Mouse (Mus musculus): ENCODE data around the gene Bola3. TPM values are rescaled to one million over a fixed set of nuclear protein-coding genes. Genes with fewer than 3 reads are reported as not detected.

Gene Bola3
- polyA plus RNA-seq, 1 experiment from 2014 or later = 120 TPM

DNA sequence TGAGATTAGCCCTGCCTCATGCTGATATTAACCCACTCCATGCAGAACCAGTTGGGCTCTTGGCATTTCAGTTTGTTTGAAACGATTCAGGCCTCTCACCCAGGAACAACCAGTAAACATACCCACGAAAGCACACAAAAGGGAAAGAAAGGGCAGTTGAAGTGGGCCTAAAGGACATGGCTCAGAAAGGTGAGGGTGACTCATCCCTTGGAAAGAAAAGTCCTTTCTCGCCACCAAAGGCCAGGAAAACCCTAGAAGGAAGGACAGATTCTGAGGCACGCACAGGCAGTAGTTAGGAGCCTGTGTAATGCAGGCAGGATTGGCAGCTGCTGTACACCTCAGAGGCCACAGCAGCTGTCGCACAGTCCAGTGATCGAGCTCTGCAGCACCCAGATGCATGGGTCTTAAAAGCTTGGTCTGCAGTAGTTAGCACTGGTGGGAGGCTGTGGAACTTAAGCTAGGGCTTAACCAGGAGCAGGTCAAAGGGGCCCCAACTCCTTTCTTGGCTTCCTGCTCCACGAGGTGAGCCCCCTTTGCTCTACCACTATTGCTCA is 56.6 kb downstream of the Bola3 start:
- ATAC-seq = peak; percentile 29
- H3K27ac ChIP-seq (ENCODE audit: low read length) = 0 out of 2 replicates have a peak overlapping the region, but pooled peaks have one; percentile 27
- 70% methylated on average over 7 of the region's 7 CpGs for WGBS

DNA sequence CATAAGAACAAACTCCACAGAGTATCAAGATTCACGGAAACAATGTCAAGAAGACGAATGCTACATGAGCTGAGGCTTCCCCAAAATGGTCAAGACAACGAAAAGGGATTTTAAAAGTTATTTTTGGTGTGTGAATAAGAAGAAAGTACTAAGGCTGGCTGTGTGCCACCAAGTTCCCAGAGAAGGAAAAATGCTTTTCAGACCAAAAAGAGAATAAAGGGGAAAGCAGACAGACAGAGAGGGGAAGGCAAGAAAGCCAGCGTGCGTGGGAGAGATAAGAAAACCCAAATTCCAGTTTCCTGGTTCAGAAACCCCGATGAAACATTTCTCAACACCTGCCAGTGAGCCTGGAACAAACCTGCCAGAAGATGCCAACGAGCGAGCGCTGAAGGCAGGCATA is 59.6 kb downstream of the Bola3 start:
- ATAC-seq (no peak), DNase-seq (ENCODE audit: low spot score) (no peak)
- H3K4me2 ChIP-seq (replicated peaks; ENCODE audit: low read depth, low read length) = no peak overlapping the region
- H3K4me1 ChIP-seq (ENCODE audit: insufficient read depth, low read depth, low read length) = peaks cover 23% of the 10 kb centered on the region; the same call in 1 of the 2 replicates
- H3K27me3 ChIP-seq (replicated peaks; ENCODE audit: insufficient read depth, low read length) = no peaks in the 10 kb centered on the region
- TF ChIP-seq EP300 (IDR thresholded peaks at IDR 0.05) (no peak), CTCF (IDR thresholded peaks at IDR 0.05) (no peak)
- WGBS = 50% methylated on average over 9 of the region's 9 CpGs
- H3K9me3 ChIP-seq (ENCODE audit: low read length) = no peaks in the 10 kb centered on the region
- H3K36me3 ChIP-seq (ENCODE audit: insufficient read depth, low read length) = peaks cover 6% of the 10 kb centered on the region
- H3K4me3 ChIP-seq (ENCODE audit: low read depth, low read length) = no peak overlapping the region
- H3K27ac ChIP-seq (ENCODE audit: low read length) = 0 out of 2 replicates have a peak overlapping the region, but pooled peaks have one; percentile 4
- no peak overlapping the region for H3K9ac ChIP-seq (replicated peaks; ENCODE audit: low read depth)

More for the DNA sequence above, 56.6 kb downstream of the Bola3 start:
- DNase-seq (ENCODE audit: low spot score) = peak; percentile 56
- TF ChIP-seq EP300 (IDR thresholded peaks at IDR 0.05) (no peak), CTCF (IDR thresholded peaks at IDR 0.05) (no peak)
- H3K4me3 ChIP-seq (ENCODE audit: low read depth, low read length) = no peak overlapping the region
- peaks cover 7% of the 10 kb centered on the region; the same call in 1 of the 2 replicates for H3K4me1 ChIP-seq (ENCODE audit: insufficient read depth, low read depth, low read length)
- H3K9ac ChIP-seq (replicated peaks; ENCODE audit: low read depth) = no peak overlapping the region
- H3K4me2 ChIP-seq (replicated peaks; ENCODE audit: low read depth, low read length) = no peak overlapping the region
- H3K36me3 ChIP-seq (ENCODE audit: insufficient read depth, low read length) = peaks cover 22% of the 10 kb centered on the region
- H3K27me3 ChIP-seq (replicated peaks; ENCODE audit: insufficient read depth, low read length) = no peaks in the 10 kb centered on the region
- no peaks in the 10 kb centered on the region for H3K9me3 ChIP-seq (ENCODE audit: low read length)

Small RNAs within 50 kb of the gene (microRNA-seq; reads per million reads assigned to microRNA genes)
- gene Mir6374 = not detected

Other genes with a start within 250 kb of the Bola3 start
- gene Ccdc142, start 247.5 kb upstream of the Bola3 start, polyA plus RNA-seq (2015; fragmentation: Nextera tagmentation; extraction: Ambion mirVana) = 1.2 and 1.5 TPM in 2 replicates
- gene Gm42688, start 247.5 kb upstream of the Bola3 start, polyA plus RNA-seq (2015; fragmentation: Nextera tagmentation; extraction: Ambion mirVana) = 1.9 TPM in 2 replicates
- gene Mrpl53, start 240.1 kb upstream of the Bola3 start, polyA plus RNA-seq (2015; fragmentation: Nextera tagmentation; extraction: Ambion mirVana) = 127 and 128 TPM in 2 replicates
- 21.6 and 23.5 TPM in 2 replicates for gene Mogs, start 233.7 kb upstream of the Bola3 start, polyA plus RNA-seq (2015; fragmentation: Nextera tagmentation; extraction: Ambion mirVana)
- 57.9 and 62.4 TPM in 2 replicates for gene Wbp1, start 227.6 kb upstream of the Bola3 start, polyA plus RNA-seq (2015; fragmentation: Nextera tagmentation; extraction: Ambion mirVana)
- gene Ino80b, start 223.7 kb upstream of the Bola3 start, polyA plus RNA-seq (2015; fragmentation: Nextera tagmentation; extraction: Ambion mirVana) = 14.5 and 18.1 TPM in 2 replicates
- 51.2 and 63.8 TPM in 2 replicates for gene Rtkn, start 213.7 kb upstream of the Bola3 start, polyA plus RNA-seq (2015; fragmentation: Nextera tagmentation; extraction: Ambion mirVana)
- 3.1 and 3.3 TPM in 2 replicates for gene Wdr54, start 192.8 kb upstream of the Bola3 start, polyA plus RNA-seq (2015; fragmentation: Nextera tagmentation; extraction: Ambion mirVana)
- 6.1 and 9.8 TPM in 2 replicates for gene 1700003E16Rik, start 192.7 kb upstream of the Bola3 start, polyA plus RNA-seq (2015; fragmentation: Nextera tagmentation; extraction: Ambion mirVana)
- gene Dctn1, start 183.2 kb upstream of the Bola3 start, polyA plus RNA-seq (2015; fragmentation: Nextera tagmentation; extraction: Ambion mirVana) = 55.3 and 63.7 TPM in 2 replicates
- gene Slc4a5, start 129.3 kb upstream of the Bola3 start, polyA plus RNA-seq (2015; fragmentation: Nextera tagmentation; extraction: Ambion mirVana) = 5.0 and 5.3 TPM in 2 replicates
- 6.3 and 7.8 TPM in 2 replicates for gene Mthfd2, start 23.2 kb upstream of the Bola3 start, polyA plus RNA-seq (2015; fragmentation: Nextera tagmentation; extraction: Ambion mirVana)
- 41.3 and 47.6 TPM in 2 replicates for gene Mob1a, start 23.1 kb upstream of the Bola3 start, polyA plus RNA-seq (2015; fragmentation: Nextera tagmentation; extraction: Ambion mirVana)
- gene Tet3, start 109.9 kb downstream of the Bola3 start, polyA plus RNA-seq (2015; fragmentation: Nextera tagmentation; extraction: Ambion mirVana) = 30.0 and 30.5 TPM in 2 replicates
- 71.8 and 75.3 TPM in 2 replicates for gene Dguok, start 157.8 kb downstream of the Bola3 start, polyA plus RNA-seq (2015; fragmentation: Nextera tagmentation; extraction: Ambion mirVana)
- 107 and 121 TPM in 2 replicates for gene Actg2, start 187.1 kb downstream of the Bola3 start, polyA plus RNA-seq (2015; fragmentation: Nextera tagmentation; extraction: Ambion mirVana)
- 30.7 TPM in 2 replicates for gene Stambp, start 223.6 kb downstream of the Bola3 start, polyA plus RNA-seq (2015; fragmentation: Nextera tagmentation; extraction: Ambion mirVana)